ENCODE assay signal across 16 mouse cellular contexts in genomic region chr2:33564748-33565147, GRCm38 (mm10).
"Had no signal": no experiment of that assay in that cellular context is flagged by ENCODE, and none has a peak within 500 bp of the region (broad histone marks: within the 10 kb centered on the region; RNA-seq: fewer than 3 reads in every experiment).

No protein-coding gene starts in this region.

- H3K9me3 ChIP-seq: lung, embryonic 15.5 days; megakaryocyte, embryonic 14.5 days; midbrain, embryonic 13.5 days; midbrain, embryonic 15.5 days; neural tube, embryonic 13.5 days had no signal

- H3K4me3 ChIP-seq: lung, embryonic 15.5 days; megakaryocyte, embryonic 14.5 days; midbrain, embryonic 13.5 days; midbrain, embryonic 15.5 days; neural tube, embryonic 13.5 days had no signal

- H3K36me3 ChIP-seq: lung, embryonic 15.5 days; midbrain, embryonic 13.5 days; midbrain, embryonic 15.5 days; neural tube, embryonic 13.5 days had no signal

- H3K27ac ChIP-seq: lung, embryonic 15.5 days; macrophage; midbrain, embryonic 13.5 days; midbrain, embryonic 15.5 days had no signal

- DNase-seq: liver, postnatal 0 days; lung, adult 2 months; lung, postnatal 14 days; lung, postnatal 36 days; right cerebral cortex, postnatal 14 days; right cerebral cortex, postnatal 4 days; spleen, adult 18-20 months; thymus, adult 18-20 months; thymus, postnatal 14 days; thymus, postnatal 36 days had no signal
